Comparison of ENCODE assay signal across 24 mouse cellular contexts in genomic region chr4:57547785-57548184, GRCm38 (mm10). TPM values are rescaled to one million over a fixed set of nuclear protein-coding genes. Genes with fewer than 3 reads are reported as not detected.
DNase-seq lines count a peak whose midpoint lies in the region; ATAC-seq and TF ChIP-seq lines count a peak whose summit lies in the region.
"Had no signal": no experiment of that assay in that cellular context is flagged by ENCODE, and none has a peak within 500 bp of the region (broad histone marks: within the 10 kb centered on the region; RNA-seq: fewer than 3 reads in every experiment).

No protein-coding gene starts in this region.

- ATAC-seq in embryonic facial prominence, embryonic 13.5 days (ENCODE audit: insufficient number of reproducible peaks, insufficient read depth, low FRiP score, low TSS enrichment, low read depth), result no peak
- no peak for ATAC-seq in lung, postnatal 0 days
- ATAC-seq in stomach, embryonic 14.5 days (ENCODE audit: insufficient number of reproducible peaks, insufficient read depth, low FRiP score, low read depth), result no peak
- no peak for ATAC-seq in stomach, postnatal 0 days (ENCODE audit: low FRiP score, low TSS enrichment)
- ATAC-seq in embryonic facial prominence, embryonic 14.5 days (ENCODE audit: low read depth), result no peak
- ATAC-seq: activated CD4-positive, CD25-positive, alpha-beta regulatory T cell, adult 4 months; forebrain, embryonic 14.5 days; forebrain, embryonic 16.5 days; Patski had no signal

- no peaks in the 10 kb centered on the region for H3K27me3 ChIP-seq in embryonic facial prominence, embryonic 13.5 days
- H3K27me3 ChIP-seq in embryonic facial prominence, embryonic 10.5 days (replicated peaks; ENCODE audit: low read depth, poor library complexity, severe bottlenecking), result no peaks in the 10 kb centered on the region
- H3K27me3 ChIP-seq in lung, postnatal 0 days (replicated peaks; ENCODE audit: insufficient read depth, low read length), result no peaks in the 10 kb centered on the region
- H3K27me3 ChIP-seq in stomach, embryonic 14.5 days (ENCODE audit: control insufficient read depth, insufficient read depth, low read length), result no peaks in the 10 kb centered on the region
- H3K27me3 ChIP-seq in stomach, postnatal 0 days (ENCODE audit: control insufficient read depth, insufficient read depth, low read length), result no peaks in the 10 kb centered on the region
- no peaks in the 10 kb centered on the region for H3K27me3 ChIP-seq in embryonic facial prominence, embryonic 14.5 days (replicated peaks; ENCODE audit: control insufficient read depth, insufficient read depth, low read length)
- H3K27me3 ChIP-seq: embryonic facial prominence, embryonic 15.5 days; forebrain, embryonic 12.5 days; Patski had no signal

- 77% methylated on average over 7 of the region's 7 CpGs for WGBS in embryonic facial prominence, embryonic 13.5 days
- WGBS in embryonic facial prominence, embryonic 10.5 days, result 91% methylated on average over 7 of the region's 7 CpGs
- 60% methylated on average over 7 of the region's 7 CpGs for WGBS in lung, postnatal 0 days
- WGBS in stomach, embryonic 14.5 days, result 70% methylated on average over 7 of the region's 7 CpGs
- 51% methylated on average over 7 of the region's 7 CpGs for WGBS in stomach, postnatal 0 days
- WGBS in embryonic facial prominence, embryonic 14.5 days, result 60% methylated on average over 7 of the region's 7 CpGs

- no peak overlapping the region for H3K4me3 ChIP-seq in embryonic facial prominence, embryonic 13.5 days
- no peak overlapping the region for H3K4me3 ChIP-seq in embryonic facial prominence, embryonic 10.5 days
- no peak overlapping the region for H3K4me3 ChIP-seq in lung, postnatal 0 days (ENCODE audit: low read depth, low read length)
- H3K4me3 ChIP-seq in stomach, embryonic 14.5 days (ENCODE audit: low read depth, low read length), result no peak overlapping the region
- no peak overlapping the region for H3K4me3 ChIP-seq in stomach, postnatal 0 days (ENCODE audit: low read depth, low read length)
- no peak overlapping the region for H3K4me3 ChIP-seq in embryonic facial prominence, embryonic 14.5 days (ENCODE audit: low read depth, low read length)
- H3K4me3 ChIP-seq: embryonic facial prominence, embryonic 15.5 days; erythroblast, embryonic 14.5 days; forebrain, embryonic 10.5 days; forebrain, embryonic 12.5 days had no signal

- no peak for TF ChIP-seq EP300 in lung, postnatal 0 days (IDR thresholded peaks at IDR 0.05)
- no peak for TF ChIP-seq EP300 in stomach, postnatal 0 days (optimal IDR thresholded peaks at IDR 0.05)

- DNase-seq in embryonic facial prominence, embryonic 10.5 days (ENCODE audit: low spot score), result no peak
- peak; percentile 29 for DNase-seq in lung, postnatal 10 days
- DNase-seq in lung, postnatal 0 days (ENCODE audit: low spot score), result no peak
- DNase-seq in stomach, postnatal 0 days (ENCODE audit: low spot score), result no peak
- peak; percentile 64 for DNase-seq in embryonic facial prominence, embryonic 14.5 days (ENCODE audit: low spot score)
- no peak for DNase-seq in right cerebral cortex, adult 18-20 months
- DNase-seq: adrenal gland, adult 8-10 months; adrenal gland, postnatal 14 days; adrenal gland, postnatal 36 days; cerebellum, adult 11-12 months; cerebellum, adult 2 months; cerebellum, adult 9-10 months; cerebellum, postnatal 10 days; cerebellum, postnatal 25 days had no signal

- peak overlapping the region; percentile 11; the same call in 1 of the 2 replicates for H3K27ac ChIP-seq in embryonic facial prominence, embryonic 13.5 days
- H3K27ac ChIP-seq in embryonic facial prominence, embryonic 10.5 days (replicated peaks), result no peak overlapping the region
- no peak overlapping the region for H3K27ac ChIP-seq in lung, postnatal 0 days (ENCODE audit: low read length)
- peak overlapping the region; percentile 10; the same call in 1 of the 2 replicates for H3K27ac ChIP-seq in stomach, embryonic 14.5 days (ENCODE audit: low read length)
- no peak overlapping the region for H3K27ac ChIP-seq in stomach, postnatal 0 days (replicated peaks)
- no peak overlapping the region for H3K27ac ChIP-seq in embryonic facial prominence, embryonic 14.5 days (replicated peaks; ENCODE audit: low read depth, low read length)
- H3K27ac ChIP-seq: embryonic facial prominence, embryonic 15.5 days; forebrain, embryonic 10.5 days; forebrain, embryonic 12.5 days had no signal

- H3K4me1 ChIP-seq in embryonic facial prominence, embryonic 13.5 days, result peaks cover 41% of the 10 kb centered on the region
- H3K4me1 ChIP-seq in embryonic facial prominence, embryonic 10.5 days, result peaks cover 25% of the 10 kb centered on the region
- H3K4me1 ChIP-seq in lung, postnatal 0 days (ENCODE audit: insufficient read depth, low read depth, low read length), result no peaks in the 10 kb centered on the region; the same call in 1 of the 2 replicates
- H3K4me1 ChIP-seq in stomach, embryonic 14.5 days (ENCODE audit: control insufficient read depth, insufficient read depth, low read length), result peaks cover 10% of the 10 kb centered on the region
- no peaks in the 10 kb centered on the region for H3K4me1 ChIP-seq in stomach, postnatal 0 days (replicated peaks; ENCODE audit: control insufficient read depth, insufficient read depth)
- peaks cover 37% of the 10 kb centered on the region for H3K4me1 ChIP-seq in embryonic facial prominence, embryonic 14.5 days (ENCODE audit: control insufficient read depth, insufficient read depth, low read length)

- no peaks in the 10 kb centered on the region for H3K9me3 ChIP-seq in embryonic facial prominence, embryonic 13.5 days
- no peaks in the 10 kb centered on the region for H3K9me3 ChIP-seq in embryonic facial prominence, embryonic 10.5 days
- no peaks in the 10 kb centered on the region for H3K9me3 ChIP-seq in lung, postnatal 0 days (ENCODE audit: low read length)
- no peaks in the 10 kb centered on the region for H3K9me3 ChIP-seq in stomach, embryonic 14.5 days (ENCODE audit: control insufficient read depth, low read depth, low read length)
- H3K9me3 ChIP-seq in stomach, postnatal 0 days (ENCODE audit: control insufficient read depth, low read length), result no peaks in the 10 kb centered on the region
- H3K9me3 ChIP-seq in embryonic facial prominence, embryonic 14.5 days (ENCODE audit: control insufficient read depth, low read length), result no peaks in the 10 kb centered on the region
- H3K9me3 ChIP-seq: embryonic facial prominence, embryonic 15.5 days; forebrain, embryonic 10.5 days; forebrain, embryonic 12.5 days had no signal

- H3K4me2 ChIP-seq in embryonic facial prominence, embryonic 13.5 days, result no peak overlapping the region
- H3K4me2 ChIP-seq in lung, postnatal 0 days (replicated peaks; ENCODE audit: low read depth, low read length), result no peak overlapping the region
- H3K4me2 ChIP-seq in stomach, embryonic 14.5 days (replicated peaks; ENCODE audit: low read depth, low read length), result no peak overlapping the region
- no peak overlapping the region for H3K4me2 ChIP-seq in stomach, postnatal 0 days (replicated peaks; ENCODE audit: low read depth)
- H3K4me2 ChIP-seq in embryonic facial prominence, embryonic 14.5 days (ENCODE audit: low read depth, low read length), result no peak overlapping the region
- H3K4me2 ChIP-seq: embryonic facial prominence, embryonic 15.5 days; forebrain, embryonic 12.5 days had no signal

- H3K9ac ChIP-seq in embryonic facial prominence, embryonic 13.5 days, result no peak overlapping the region
- H3K9ac ChIP-seq in lung, postnatal 0 days (replicated peaks; ENCODE audit: low read depth), result no peak overlapping the region
- no peak overlapping the region for H3K9ac ChIP-seq in stomach, embryonic 14.5 days (replicated peaks; ENCODE audit: low read depth, low read length)
- no peak overlapping the region for H3K9ac ChIP-seq in stomach, postnatal 0 days (ENCODE audit: low read length)
- no peak overlapping the region for H3K9ac ChIP-seq in embryonic facial prominence, embryonic 14.5 days (ENCODE audit: low read depth, low read length)
- H3K9ac ChIP-seq: embryonic facial prominence, embryonic 15.5 days; forebrain, embryonic 12.5 days had no signal

- no peak for TF ChIP-seq CTCF in lung, postnatal 0 days (IDR thresholded peaks at IDR 0.05)
- no peak for TF ChIP-seq CTCF in stomach, postnatal 0 days (IDR thresholded peaks at IDR 0.05; ENCODE audit: low read depth)

- H3K36me3 ChIP-seq in embryonic facial prominence, embryonic 13.5 days, result no peaks in the 10 kb centered on the region
- H3K36me3 ChIP-seq in embryonic facial prominence, embryonic 10.5 days (replicated peaks), result no peaks in the 10 kb centered on the region
- H3K36me3 ChIP-seq in lung, postnatal 0 days (ENCODE audit: insufficient read depth, low read length), result no peaks in the 10 kb centered on the region
- no peaks in the 10 kb centered on the region for H3K36me3 ChIP-seq in stomach, embryonic 14.5 days (ENCODE audit: control insufficient read depth, insufficient read depth, low read length)
- H3K36me3 ChIP-seq in stomach, postnatal 0 days (ENCODE audit: control insufficient read depth, insufficient read depth, low read length), result no peaks in the 10 kb centered on the region
- no peaks in the 10 kb centered on the region for H3K36me3 ChIP-seq in embryonic facial prominence, embryonic 14.5 days (ENCODE audit: control insufficient read depth, insufficient read depth, low read length)
- H3K36me3 ChIP-seq: embryonic facial prominence, embryonic 15.5 days; forebrain, embryonic 10.5 days; forebrain, embryonic 12.5 days had no signal

RNA-seq across cellular contexts. Expression of gene Pakap, which starts 20.2 kb away (rescaled TPM):
- 35.4 and 38.1 TPM in 2 replicates for polyA plus RNA-seq in embryonic facial prominence, embryonic 13.5 days (2015; fragmentation: Nextera tagmentation; extraction: Ambion mirVana)
- 25.3 and 25.8 TPM in 2 replicates for polyA plus RNA-seq in embryonic facial prominence, embryonic 10.5 days (2016; fragmentation: Nextera tagmentation; extraction: Ambion mirVana)
- polyA plus RNA-seq in lung, postnatal 0 days (2015; fragmentation: Nextera tagmentation; extraction: Ambion mirVana), result 60.5 and 68.6 TPM in 2 replicates
- 30.1 and 32.7 TPM in 2 replicates for polyA plus RNA-seq in stomach, embryonic 14.5 days (2014; fragmentation: Nextera tagmentation; extraction: Ambion mirVana)
- 9.9 and 12.2 TPM in 2 replicates for polyA plus RNA-seq in stomach, postnatal 0 days (2015; fragmentation: Nextera tagmentation; extraction: Ambion mirVana)
- 25.4 and 27.7 TPM in 2 replicates for polyA plus RNA-seq in embryonic facial prominence, embryonic 14.5 days (2014; fragmentation: Nextera tagmentation; extraction: Ambion mirVana)
- polyA plus RNA-seq: erythroblast, embryonic 14.5 days had no signal

Comparison
In these comparisons a context has a peak if more than half of its experiments do, and no peak if none do; other contexts are left out.
1. H3K27ac ChIP-seq: peak in embryonic facial prominence, embryonic 13.5 days (single experiment) and stomach, embryonic 14.5 days (single experiment); none in embryonic facial prominence, embryonic 10.5 days (single experiment), lung, postnatal 0 days (single experiment), stomach, postnatal 0 days (single experiment) and embryonic facial prominence, embryonic 14.5 days (single experiment).
2. DNase-seq: peak in lung, postnatal 10 days (single experiment) and embryonic facial prominence, embryonic 14.5 days (single experiment); none in embryonic facial prominence, embryonic 10.5 days (single experiment), lung, postnatal 0 days (single experiment), stomach, postnatal 0 days (single experiment) and right cerebral cortex, adult 18-20 months (single experiment).